Mouse (Mus musculus): ENCODE measurements around the gene Wdr45. TPM values are rescaled to one million over a fixed set of nuclear protein-coding genes. Genes with fewer than 3 reads are reported as not detected.

Gene Wdr45
- polyA plus RNA-seq (2014; fragmentation: Illumina TruSeq; extraction: RNeasy Lipid Tissue Mini Kit (QIAGEN cat#74804); ENCODE audit: low read depth, low replicate concordance): 54.2 TPM

DNA sequence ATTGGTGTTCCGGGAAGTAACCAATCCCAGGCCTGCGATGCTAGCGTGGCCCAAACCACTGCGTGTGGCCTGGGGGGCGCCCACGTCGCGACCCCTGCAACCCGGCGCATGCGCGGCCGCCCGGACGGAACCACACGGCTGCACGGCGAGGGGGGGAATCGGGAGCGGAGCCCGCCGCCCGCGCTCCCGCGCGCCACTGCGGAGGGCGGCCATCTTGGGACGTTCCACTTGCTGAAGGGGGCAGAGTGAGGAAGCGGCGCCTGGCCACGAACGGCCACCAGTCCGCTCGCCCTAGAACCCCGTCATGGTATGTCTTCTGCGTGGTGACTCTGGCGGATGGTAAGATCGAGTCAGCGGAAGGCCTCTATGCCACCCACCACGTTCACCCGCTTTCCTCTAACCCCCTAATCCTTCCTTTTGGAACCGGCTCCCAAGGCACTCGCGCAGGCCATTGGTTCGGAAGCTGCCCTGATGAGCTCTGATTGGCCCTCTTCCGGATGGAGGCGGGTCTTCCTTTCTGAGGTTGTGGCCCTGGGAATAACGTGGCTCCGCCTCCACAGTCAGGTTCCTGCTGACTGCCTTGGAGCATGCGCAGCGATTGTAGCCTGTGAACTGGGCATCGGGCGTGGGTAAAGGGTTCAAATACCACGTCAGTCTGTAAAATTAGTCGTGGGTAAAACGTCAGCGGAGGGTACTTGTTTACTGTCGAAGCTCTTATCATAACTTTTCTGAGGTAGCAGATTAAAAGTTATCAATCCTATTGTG, at the start of gene Wdr45:
Gene Wdr45 (plus strand): TSS at position 199 of the 765 bp plus-strand sequence.

DNA sequence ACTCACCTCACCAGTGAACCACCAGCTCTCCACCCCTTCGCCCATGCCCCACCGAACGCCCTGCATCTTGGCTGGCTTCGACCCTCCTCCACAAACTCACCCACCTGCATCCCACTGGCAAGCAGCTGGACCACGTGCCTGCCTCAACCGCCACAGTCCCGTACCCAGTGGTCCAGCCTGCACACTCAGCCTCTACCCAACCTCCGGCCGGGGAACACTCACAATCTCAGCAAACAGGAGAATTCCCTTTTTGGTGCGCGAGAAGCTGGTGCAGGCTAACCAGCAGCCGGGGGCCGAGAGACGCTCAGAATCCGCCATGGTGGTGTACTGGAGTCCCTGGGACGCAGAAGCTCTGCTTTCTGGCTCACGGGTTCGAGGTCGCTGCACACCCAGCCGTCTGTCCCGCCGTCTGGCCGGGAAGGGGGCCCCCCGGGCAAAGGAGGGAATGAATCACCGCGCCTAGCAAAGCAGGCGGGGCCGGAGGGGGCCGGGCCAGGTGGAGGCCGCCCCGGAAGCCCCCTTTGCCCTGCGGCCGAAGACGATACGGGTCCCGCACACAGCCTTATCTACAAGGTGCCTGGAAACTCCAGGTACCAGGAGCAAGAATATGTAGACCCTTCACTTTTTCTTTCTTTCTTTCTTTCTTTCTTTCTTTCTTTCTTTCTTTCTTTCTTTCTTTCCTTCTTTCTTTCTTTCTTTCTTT, 43.1 kb upstream of the Wdr45 start, which contains the start of gene Plp2:
Gene Plp2 (minus strand): TSS at position 470 of the 703 bp plus-strand sequence.

GRCm38 (mm10) chrX:7680864-7681263, 33.3 kb upstream of the Wdr45 start, which contains the start of gene Magix:
TSS of gene Magix (minus strand) at chrX:7681251.

GRCm38 (mm10) chrX:7696954-7697381, 17.2 kb upstream of the Wdr45 start, which contains the start of gene Gpkow:
TSS of gene Gpkow (plus strand) at chrX:7697131.

GRCm38 (mm10) chrX:7721514-7722281, 7.6 kb downstream of the Wdr45 start, which contains the start of gene Gm45208:
TSS of gene Gm45208 (plus strand) at chrX:7722245.

DNA sequence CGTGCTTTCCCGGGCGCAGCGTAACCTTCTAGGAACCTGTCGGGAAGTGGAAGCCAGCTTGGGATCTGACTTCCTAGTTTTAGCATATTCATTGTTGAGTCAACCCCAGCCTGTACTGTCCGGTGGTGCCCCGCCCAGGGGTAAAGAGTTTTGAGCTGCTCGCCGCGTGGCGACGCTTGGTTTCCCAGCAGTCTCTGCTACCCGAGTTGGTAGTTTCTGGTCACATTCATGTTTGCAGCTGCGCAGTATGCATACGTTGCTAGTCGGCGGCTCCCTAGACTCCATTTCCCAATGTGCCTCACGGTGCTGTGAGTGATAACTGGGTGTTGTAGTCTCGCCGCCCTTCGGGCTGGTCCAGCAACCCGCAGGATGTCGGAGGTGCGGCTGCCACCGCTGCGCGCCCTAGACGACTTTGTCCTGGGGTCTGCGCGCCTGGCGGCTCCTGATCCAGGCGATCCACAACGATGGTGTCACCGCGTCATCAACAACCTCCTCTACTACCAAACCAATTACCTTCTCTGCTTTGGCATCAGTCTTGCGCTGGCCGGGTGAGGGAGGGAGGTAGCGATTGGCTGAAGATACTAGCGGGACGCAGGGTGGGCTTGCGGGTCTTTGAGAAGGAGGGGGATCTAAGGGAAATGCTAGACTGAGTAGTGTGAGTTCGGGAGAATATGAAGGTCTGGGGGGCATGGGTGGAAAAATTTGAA, 14.2 kb downstream of the Wdr45 start, which contains the start of gene Praf2:
Gene Praf2 (plus strand): TSS at position 225 of the 707 bp plus-strand sequence.

GRCm38 (mm10) chrX:7750432-7751116, 36.4 kb downstream of the Wdr45 start, which contains the start of gene Ccdc120:
TSS of gene Ccdc120 (minus strand) at chrX:7750905.

GRCm38 (mm10) chrX:7762137-7762920, 48.2 kb downstream of the Wdr45 start, which contains the start of gene Tfe3:
TSS of gene Tfe3 (plus strand) at chrX:7762560.

Other genes starting within 250 kb of the Wdr45 start
- gene Foxp3, start 140.7 kb upstream of the Wdr45 start, polyA plus RNA-seq (2014; fragmentation: Illumina TruSeq; extraction: RNeasy Lipid Tissue Mini Kit (QIAGEN cat#74804); ENCODE audit: low read depth, low replicate concordance): not detected
- gene Ppp1r3f, start 140.1 kb upstream of the Wdr45 start, polyA plus RNA-seq (2014; fragmentation: Illumina TruSeq; extraction: RNeasy Lipid Tissue Mini Kit (QIAGEN cat#74804); ENCODE audit: low read depth, low replicate concordance): 1.3 TPM
- gene Ccdc22, start 108.8 kb upstream of the Wdr45 start, polyA plus RNA-seq (2014; fragmentation: Illumina TruSeq; extraction: RNeasy Lipid Tissue Mini Kit (QIAGEN cat#74804); ENCODE audit: low read depth, low replicate concordance): 11.1 TPM
- not detected for gene Cacna1f, start 107.2 kb upstream of the Wdr45 start, polyA plus RNA-seq (2014; fragmentation: Illumina TruSeq; extraction: RNeasy Lipid Tissue Mini Kit (QIAGEN cat#74804); ENCODE audit: low read depth, low replicate concordance)
- 2.5 TPM for gene Syp, start 75.9 kb upstream of the Wdr45 start, polyA plus RNA-seq (2014; fragmentation: Illumina TruSeq; extraction: RNeasy Lipid Tissue Mini Kit (QIAGEN cat#74804); ENCODE audit: low read depth, low replicate concordance)
- 21.7 TPM for gene Prickle3, start 57.1 kb upstream of the Wdr45 start, polyA plus RNA-seq (2014; fragmentation: Illumina TruSeq; extraction: RNeasy Lipid Tissue Mini Kit (QIAGEN cat#74804); ENCODE audit: low read depth, low replicate concordance)
- 66.5 TPM for gene Plp2, start 42.9 kb upstream of the Wdr45 start, polyA plus RNA-seq (2014; fragmentation: Illumina TruSeq; extraction: RNeasy Lipid Tissue Mini Kit (QIAGEN cat#74804); ENCODE audit: low read depth, low replicate concordance)
- 32.0 TPM for gene Magix, start 33.1 kb upstream of the Wdr45 start, polyA plus RNA-seq (2014; fragmentation: Illumina TruSeq; extraction: RNeasy Lipid Tissue Mini Kit (QIAGEN cat#74804); ENCODE audit: low read depth, low replicate concordance)
- 24.2 TPM for gene Gpkow, start 17.2 kb upstream of the Wdr45 start, polyA plus RNA-seq (2014; fragmentation: Illumina TruSeq; extraction: RNeasy Lipid Tissue Mini Kit (QIAGEN cat#74804); ENCODE audit: low read depth, low replicate concordance)
- not detected for gene Gm45208, start 7.9 kb downstream of the Wdr45 start, polyA plus RNA-seq (2014; fragmentation: Illumina TruSeq; extraction: RNeasy Lipid Tissue Mini Kit (QIAGEN cat#74804); ENCODE audit: low read depth, low replicate concordance)
- gene Praf2, start 14.1 kb downstream of the Wdr45 start, polyA plus RNA-seq (2014; fragmentation: Illumina TruSeq; extraction: RNeasy Lipid Tissue Mini Kit (QIAGEN cat#74804); ENCODE audit: low read depth, low replicate concordance): 8.6 TPM
- gene Ccdc120, start 36.6 kb downstream of the Wdr45 start, polyA plus RNA-seq (2014; fragmentation: Illumina TruSeq; extraction: RNeasy Lipid Tissue Mini Kit (QIAGEN cat#74804); ENCODE audit: low read depth, low replicate concordance): 0.60 TPM
- 13.1 TPM for gene Tfe3, start 48.2 kb downstream of the Wdr45 start, polyA plus RNA-seq (2014; fragmentation: Illumina TruSeq; extraction: RNeasy Lipid Tissue Mini Kit (QIAGEN cat#74804); ENCODE audit: low read depth, low replicate concordance)
- 40.7 TPM for gene Gripap1, start 75.4 kb downstream of the Wdr45 start, polyA plus RNA-seq (2014; fragmentation: Illumina TruSeq; extraction: RNeasy Lipid Tissue Mini Kit (QIAGEN cat#74804); ENCODE audit: low read depth, low replicate concordance)
- gene Kcnd1, start 108.0 kb downstream of the Wdr45 start, polyA plus RNA-seq (2014; fragmentation: Illumina TruSeq; extraction: RNeasy Lipid Tissue Mini Kit (QIAGEN cat#74804); ENCODE audit: low read depth, low replicate concordance): 0.71 TPM
- gene Otud5, start 127.0 kb downstream of the Wdr45 start, polyA plus RNA-seq (2014; fragmentation: Illumina TruSeq; extraction: RNeasy Lipid Tissue Mini Kit (QIAGEN cat#74804); ENCODE audit: low read depth, low replicate concordance): 30.2 TPM
- gene Pim2, start 163.9 kb downstream of the Wdr45 start, polyA plus RNA-seq (2014; fragmentation: Illumina TruSeq; extraction: RNeasy Lipid Tissue Mini Kit (QIAGEN cat#74804); ENCODE audit: low read depth, low replicate concordance): 3.6 TPM
- 21.7 TPM for gene Slc35a2, start 169.7 kb downstream of the Wdr45 start, polyA plus RNA-seq (2014; fragmentation: Illumina TruSeq; extraction: RNeasy Lipid Tissue Mini Kit (QIAGEN cat#74804); ENCODE audit: low read depth, low replicate concordance)
- 41.7 TPM for gene Pqbp1, start 184.9 kb downstream of the Wdr45 start, polyA plus RNA-seq (2014; fragmentation: Illumina TruSeq; extraction: RNeasy Lipid Tissue Mini Kit (QIAGEN cat#74804); ENCODE audit: low read depth, low replicate concordance)
- 22.8 TPM for gene Timm17b, start 185.0 kb downstream of the Wdr45 start, polyA plus RNA-seq (2014; fragmentation: Illumina TruSeq; extraction: RNeasy Lipid Tissue Mini Kit (QIAGEN cat#74804); ENCODE audit: low read depth, low replicate concordance)
- gene Gm10491, start 193.5 kb downstream of the Wdr45 start, polyA plus RNA-seq (2014; fragmentation: Illumina TruSeq; extraction: RNeasy Lipid Tissue Mini Kit (QIAGEN cat#74804); ENCODE audit: low read depth, low replicate concordance): not detected
- not detected for gene Gm10490, start 195.2 kb downstream of the Wdr45 start, polyA plus RNA-seq (2014; fragmentation: Illumina TruSeq; extraction: RNeasy Lipid Tissue Mini Kit (QIAGEN cat#74804); ENCODE audit: low read depth, low replicate concordance)
- not detected for gene Pcsk1n, start 205.5 kb downstream of the Wdr45 start, polyA plus RNA-seq (2014; fragmentation: Illumina TruSeq; extraction: RNeasy Lipid Tissue Mini Kit (QIAGEN cat#74804); ENCODE audit: low read depth, low replicate concordance)
- not detected for gene Eras, start 214.3 kb downstream of the Wdr45 start, polyA plus RNA-seq (2014; fragmentation: Illumina TruSeq; extraction: RNeasy Lipid Tissue Mini Kit (QIAGEN cat#74804); ENCODE audit: low read depth, low replicate concordance)
- gene Hdac6, start 233.6 kb downstream of the Wdr45 start, polyA plus RNA-seq (2014; fragmentation: Illumina TruSeq; extraction: RNeasy Lipid Tissue Mini Kit (QIAGEN cat#74804); ENCODE audit: low read depth, low replicate concordance): 12.4 TPM

All from heart, adult 10 weeks (tissue).